Mouse (Mus musculus) G1E-ER4 (cell line): ENCODE data around the gene Gm20388. TPM values are rescaled to one million over a fixed set of nuclear protein-coding genes. Genes with fewer than 3 reads are reported as not detected.

Experiments
- GATA1 ChIP-seq: IDR thresholded peaks from one replicate; pipeline ENCODE4 v1.8.0; 2012; ENCODE audit warnings: low read length, inconsistent platforms
- polyA plus RNA-seq: library from polyadenylated mRNA; stranded (reverse); fragments of >175 nt; gene quantifications from 2 replicates; pipeline ENCODE4 v1.2.3, GENCODE M21; 2012

Gene Gm20388
- polyA plus RNA-seq, 1 experiment: not detected

GRCm38 (mm10) chr8:120539775-120540625 lies 629.4 kb downstream of the Gm20388 start:
- TF ChIP-seq GATA1: no peak

DNA sequence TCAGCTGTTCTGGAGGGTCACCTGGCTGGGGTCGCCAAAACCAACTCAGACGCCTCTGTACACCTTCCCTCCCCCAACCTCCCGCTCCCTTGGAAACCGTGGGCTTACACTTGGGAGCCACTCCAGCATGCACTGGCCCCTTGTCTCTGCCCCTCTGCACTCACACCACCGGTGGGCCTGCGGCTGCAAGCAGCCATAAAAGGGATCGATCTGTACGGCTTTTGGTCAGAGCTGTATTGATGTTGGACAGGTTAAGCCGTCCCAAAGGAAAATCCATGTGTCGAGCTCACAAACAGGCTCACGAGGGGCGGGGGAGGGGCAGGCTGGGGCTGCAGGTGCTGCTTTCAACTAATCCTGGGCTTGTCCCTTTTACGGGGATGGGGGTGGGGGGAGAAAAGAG lies 632.4 kb downstream of the Gm20388 start:
- TF ChIP-seq GATA1: no peak

DNA sequence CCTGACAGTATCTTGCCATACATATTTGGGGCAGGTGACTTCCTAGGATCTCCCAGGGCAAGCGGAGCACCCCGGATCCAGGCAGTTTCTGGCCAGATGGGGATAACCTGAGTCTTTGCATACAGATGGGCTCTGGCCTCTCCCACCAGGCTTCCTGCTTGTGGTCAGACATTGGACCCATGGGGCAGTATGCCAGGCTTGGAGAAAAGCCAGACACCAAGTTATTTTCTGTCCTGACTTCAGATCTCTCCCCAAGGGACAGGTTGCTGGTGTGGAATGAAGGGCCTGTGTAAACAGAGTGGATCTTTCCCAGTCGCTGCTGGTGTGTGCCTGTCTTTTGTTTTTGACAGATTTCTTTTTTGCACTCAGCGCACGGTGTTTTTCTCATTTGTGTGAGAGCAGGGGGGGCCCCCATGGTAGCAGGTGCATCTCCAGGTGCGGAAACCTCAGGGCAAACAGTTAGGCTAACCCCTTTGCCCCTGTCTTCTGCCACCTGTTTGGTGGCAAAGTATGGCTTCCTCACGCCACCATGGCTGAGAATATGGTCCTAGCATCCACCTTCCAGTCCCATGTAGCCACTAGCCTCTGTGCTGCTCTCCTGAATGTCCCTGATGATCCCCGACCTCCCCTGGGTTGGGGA lies 632.9 kb downstream of the Gm20388 start:
- no peak for TF ChIP-seq GATA1

GRCm38 (mm10) chr8:120544155-120544554 lies 633.5 kb downstream of the Gm20388 start:
- TF ChIP-seq GATA1: no peak

DNA sequence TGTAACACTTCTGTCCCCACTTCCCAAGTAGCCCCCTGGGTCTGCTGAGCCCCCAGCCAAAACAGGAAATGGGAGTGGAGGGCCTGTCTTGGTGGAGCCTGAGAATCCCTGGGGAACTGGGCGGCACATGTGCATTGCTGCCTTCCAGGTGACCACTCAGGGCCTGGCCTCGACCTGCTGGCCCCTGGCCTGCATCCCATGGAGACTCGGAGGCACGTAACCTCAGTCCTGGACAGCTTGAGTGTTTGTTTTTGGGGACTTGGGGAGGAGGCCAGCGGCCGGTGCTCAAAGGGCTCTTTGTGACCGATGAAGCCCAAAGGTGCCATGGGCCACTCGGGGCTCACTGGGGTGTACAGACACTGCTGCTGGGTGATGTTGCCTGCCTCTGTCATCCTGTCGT lies 636.9 kb downstream of the Gm20388 start:
- no peak for TF ChIP-seq GATA1

DNA sequence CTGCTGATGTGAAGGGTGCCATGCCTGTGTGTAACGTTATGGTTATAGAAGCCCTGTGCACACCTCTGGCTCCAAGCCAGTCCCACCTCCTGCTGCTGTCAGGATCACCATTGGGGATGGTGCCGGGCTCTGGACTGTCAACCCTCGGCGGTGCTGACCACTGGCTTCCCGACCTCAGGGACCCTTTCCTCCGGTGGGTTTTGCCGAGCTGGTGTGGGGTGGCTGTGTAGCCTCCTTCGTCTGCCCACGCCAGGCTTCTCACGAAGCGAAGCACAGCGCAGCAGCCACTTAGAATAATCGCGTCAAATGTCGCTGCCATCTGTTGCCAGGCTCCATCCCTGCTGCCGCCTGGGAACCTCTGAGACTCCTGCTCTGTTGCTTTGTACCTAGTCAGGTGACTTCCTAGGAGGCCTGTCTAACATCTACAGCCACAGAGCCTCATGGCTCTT lies 637.7 kb downstream of the Gm20388 start:
- TF ChIP-seq GATA1: no peak

GRCm38 (mm10) chr8:120549321-120549921 lies 638.8 kb downstream of the Gm20388 start:
- no peak for TF ChIP-seq GATA1

DNA sequence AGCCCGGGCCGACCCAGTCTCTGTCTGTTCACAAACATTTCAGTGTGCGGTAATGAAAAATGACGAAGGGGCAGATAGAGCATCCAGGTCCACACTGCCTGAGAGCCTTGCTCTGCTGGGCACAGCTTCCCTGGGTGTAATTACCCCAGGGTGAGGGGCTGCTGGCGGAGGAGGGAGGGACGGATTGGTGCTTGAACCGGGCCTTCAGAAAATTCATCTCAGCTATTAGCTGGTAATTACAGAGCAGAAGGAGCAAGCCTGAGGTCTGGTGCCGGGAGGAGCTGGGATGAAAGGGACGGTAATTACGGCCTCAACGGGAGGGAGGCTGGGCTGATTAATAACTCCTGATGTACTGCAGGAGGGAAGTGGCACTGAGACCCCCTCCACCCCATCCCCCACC lies 639.3 kb downstream of the Gm20388 start:
- TF ChIP-seq GATA1: no peak

DNA sequence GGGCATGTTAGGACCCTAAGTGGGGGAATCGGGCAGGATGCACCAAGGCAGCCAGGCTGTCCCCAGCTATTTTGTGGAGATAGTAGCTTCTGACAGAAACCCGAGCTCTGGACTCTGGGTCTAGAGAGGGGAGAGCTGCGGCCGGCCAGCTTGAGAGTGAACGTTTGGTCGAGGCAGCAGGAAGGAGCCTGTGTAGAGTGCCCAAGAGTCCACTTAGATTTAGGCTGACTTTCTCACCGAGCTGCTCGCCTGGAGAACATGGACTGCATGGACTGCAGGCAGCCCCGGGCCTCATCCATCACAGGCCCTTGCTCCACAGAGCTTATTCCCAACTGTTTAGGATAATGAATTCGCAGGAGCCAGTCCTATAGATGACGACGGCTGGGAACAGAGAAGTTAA lies 639.8 kb downstream of the Gm20388 start:
- TF ChIP-seq GATA1: no peak

DNA sequence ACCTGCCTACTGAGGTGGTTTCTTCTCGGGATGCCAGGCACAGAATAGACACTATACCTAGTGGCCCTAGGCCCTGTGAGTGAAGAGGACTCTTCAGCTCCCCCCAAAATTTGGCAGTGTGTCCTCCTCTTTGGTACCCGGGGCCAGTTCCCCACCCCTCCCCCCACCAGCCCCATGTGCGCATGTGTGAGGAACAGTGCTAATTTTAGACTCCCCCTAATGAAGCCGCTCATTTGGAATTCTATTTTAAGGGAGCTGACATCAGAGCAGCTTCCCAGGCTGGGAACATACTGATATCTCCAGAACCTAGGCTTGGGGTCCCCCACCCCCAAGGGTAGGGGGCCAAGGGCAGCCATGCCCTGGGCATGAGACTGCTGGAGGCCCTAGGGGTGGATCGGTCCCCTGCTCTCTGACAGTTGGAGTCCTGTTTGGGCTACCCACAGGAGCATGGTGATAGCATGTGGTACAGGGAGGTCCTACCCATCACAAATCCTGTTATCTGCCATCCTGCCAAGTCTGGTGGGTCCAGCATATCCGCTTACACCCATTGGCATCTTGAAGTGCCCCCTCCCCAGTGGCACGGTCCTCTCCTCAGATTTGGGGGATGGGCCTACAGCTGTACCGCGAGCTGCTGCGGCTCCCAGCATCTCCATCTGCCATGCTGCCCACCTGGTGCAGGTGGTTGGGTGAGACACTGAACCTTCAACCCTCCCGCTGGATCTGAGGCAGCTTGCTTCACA lies 640.5 kb downstream of the Gm20388 start:
- no peak for TF ChIP-seq GATA1

- TF ChIP-seq GATA1: no peak
Observed at GRCm38 (mm10) chr8:120551677-120551980, 641.0 kb downstream of the Gm20388 start.

- TF ChIP-seq GATA1: no peak
Observed at GRCm38 (mm10) chr8:120552509-120552908, 641.9 kb downstream of the Gm20388 start.

GRCm38 (mm10) chr8:120553441-120554123 lies 642.9 kb downstream of the Gm20388 start:
- no peak for TF ChIP-seq GATA1

GRCm38 (mm10) chr8:120554466-120555039 lies 643.9 kb downstream of the Gm20388 start:
- no peak for TF ChIP-seq GATA1

DNA sequence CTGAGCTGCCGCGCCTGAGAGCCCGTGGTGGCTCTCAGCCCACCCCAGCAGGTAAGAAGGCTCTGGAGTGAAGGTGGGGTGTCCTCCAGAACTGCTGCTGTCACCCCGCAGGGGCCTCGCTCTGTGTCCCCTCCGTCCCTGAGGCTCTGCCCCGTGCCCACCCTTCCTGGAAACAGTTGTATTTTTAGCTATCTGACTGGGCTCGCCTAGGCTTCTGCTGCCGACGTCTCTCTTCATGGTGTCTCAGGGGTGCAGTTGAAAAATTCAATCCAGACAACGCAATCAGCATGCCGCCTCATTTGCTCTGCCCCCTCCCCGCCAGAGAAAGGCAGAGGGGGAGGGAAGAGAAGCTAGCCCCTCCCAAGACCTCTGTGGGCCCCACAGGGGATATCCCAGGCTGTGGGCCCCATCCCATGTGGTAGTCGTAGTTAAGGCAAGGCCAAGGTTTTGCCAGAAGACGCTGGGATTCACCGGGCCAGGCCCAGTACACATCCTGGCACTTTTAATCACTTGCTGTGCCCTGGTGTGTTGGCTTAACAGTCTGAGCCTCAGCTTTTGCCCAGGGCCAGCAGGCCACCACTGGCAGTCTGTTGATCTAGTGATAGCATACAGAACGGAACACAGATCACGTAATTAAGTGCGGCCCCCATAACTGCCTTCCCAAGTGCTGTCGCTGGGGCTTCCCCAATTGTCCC lies 645.7 kb downstream of the Gm20388 start:
- TF ChIP-seq GATA1: no peak
